Mouse (Mus musculus) E14TG2a.4 (cell line): ENCODE results near the gene Podn.
"Not testable (repeated sequence)": the region's sequence is repeated elsewhere in the genome, so short reads cannot be mapped to it uniquely, and the experiment has no call there.

Experiments
- CTCF ChIP-seq: conservative IDR thresholded peaks from 2 replicates; pipeline ENCODE4 v1.5.1; 2014; ENCODE audit warnings: low read length
- NANOG ChIP-seq: IDR thresholded peaks from 2 replicates; pipeline ENCODE4 v1.6.1; 2014; ENCODE audit warnings: borderline replicate concordance, low read length, mixed read lengths
- POU5F1 ChIP-seq: IDR thresholded peaks from 2 replicates; pipeline ENCODE4 v1.6.1; 2014; ENCODE audit warnings: low read length, borderline replicate concordance

DNA sequence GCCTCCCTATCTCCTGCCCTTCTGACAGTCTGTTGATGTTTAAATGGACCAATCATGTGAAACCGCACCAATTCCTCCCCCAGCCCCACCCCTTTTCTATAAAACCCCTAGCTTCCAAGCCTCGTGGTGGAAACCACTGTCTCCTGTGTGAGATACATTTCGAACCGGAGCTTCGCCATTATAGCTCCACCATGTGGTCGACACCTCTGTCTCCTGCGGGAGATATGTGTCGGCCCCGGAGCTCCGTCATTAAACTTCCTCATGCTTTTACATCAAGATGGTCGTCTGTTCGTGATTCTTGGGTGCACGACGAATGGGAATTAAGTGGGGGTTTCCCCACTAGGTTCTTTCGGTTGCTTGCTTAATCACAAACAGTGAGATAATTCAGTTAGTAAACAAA, 17.1 kb downstream of the Podn start:
- not testable (repeated sequence) for TF ChIP-seq CTCF, NANOG, POU5F1
